Mouse (Mus musculus) midbrain, embryonic 11.5 days (tissue): ENCODE measurements around the gene Olfr1046. TPM values are rescaled to one million over a fixed set of nuclear protein-coding genes. Genes with fewer than 3 reads are reported as not detected.
A peak's percentile ranks its signal among the peaks of the same experiment; 100 is the strongest.
"Not testable (repeated sequence)": the region's sequence is repeated elsewhere in the genome, so short reads cannot be mapped to it uniquely, and the experiment has no call there.

ENCODE experiments used
- ATAC-seq: fragments of 200-750 bp; cut with Nextera tagmentation; 2 replicates; pipeline ENCODE4 v1.8.0; 2017; ENCODE audit warnings: moderate TSS enrichment, moderate library complexity; ENCODE audit not compliant: low FRiP score
- DNase-seq: peaks from one replicate; pipeline ENCODE4 v3.0.0; 2015; ENCODE audit warnings: low spot score; ENCODE audit errors: missing footprints
- H3K27ac ChIP-seq: fragments of 300-500 bp; sonication (generic); 2 replicates; pipeline ENCODE4 v1.5.1; 2014; ENCODE audit warnings: low read depth, low read length
- H3K27me3 ChIP-seq: fragments of 300-500 bp; sonication (generic); 2 replicates; pipeline ENCODE4 v1.6.1; 2014; ENCODE audit warnings: mild to moderate bottlenecking, low read length, moderate library complexity, mixed read lengths; ENCODE audit not compliant: control insufficient read depth, insufficient read depth
- H3K36me3 ChIP-seq: fragments of 300-500 bp; sonication (generic); 2 replicates; pipeline ENCODE4 v1.6.1; 2014; ENCODE audit warnings: mild to moderate bottlenecking, low read length, moderate library complexity, mixed read lengths; ENCODE audit not compliant: control insufficient read depth, insufficient read depth
- H3K4me1 ChIP-seq: fragments of 300-500 bp; sonication (generic); 2 replicates; pipeline ENCODE4 v1.6.1; 2014; ENCODE audit warnings: low read length; ENCODE audit not compliant: control insufficient read depth, insufficient read depth
- H3K4me2 ChIP-seq: fragments of 300-500 bp; sonication (generic); 2 replicates; pipeline ENCODE4 v1.6.1; 2014; ENCODE audit warnings: mild to moderate bottlenecking, moderate library complexity
- H3K4me3 ChIP-seq: fragments of 300-500 bp; sonication (generic); 2 replicates; pipeline ENCODE4 v1.5.1; 2014; ENCODE audit warnings: low read depth, low read length
- H3K9ac ChIP-seq: fragments of 300-500 bp; sonication (generic); 2 replicates; pipeline ENCODE4 v1.6.1; 2014; ENCODE audit warnings: low read length
- H3K9me3 ChIP-seq: fragments of 300-500 bp; sonication (generic); 2 replicates; pipeline ENCODE4 v1.6.1; 2016; ENCODE audit warnings: low read length; ENCODE audit not compliant: control insufficient read depth
- WGBS: fragments of 180-500 bp; shearing (Covaris S2); extraction: QIAGEN DNeasy Blood & Tissue Kit; methylation state at CpG from one replicate; pipeline ENCODE4 v1.1.7; 2014; 5-methylcytosine and 5-hydroxymethylcytosine counted together
- polyA plus RNA-seq: library from polyadenylated mRNA; unstranded; fragments of >200 nt; fragmentation: Nextera tagmentation; extraction: Ambion mirVana; gene quantifications from 2 replicates; pipeline ENCODE4 v1.2.1, GENCODE M21; 2014

Olfr1046 gene
- not detected in 2 replicates for polyA plus RNA-seq

DNA sequence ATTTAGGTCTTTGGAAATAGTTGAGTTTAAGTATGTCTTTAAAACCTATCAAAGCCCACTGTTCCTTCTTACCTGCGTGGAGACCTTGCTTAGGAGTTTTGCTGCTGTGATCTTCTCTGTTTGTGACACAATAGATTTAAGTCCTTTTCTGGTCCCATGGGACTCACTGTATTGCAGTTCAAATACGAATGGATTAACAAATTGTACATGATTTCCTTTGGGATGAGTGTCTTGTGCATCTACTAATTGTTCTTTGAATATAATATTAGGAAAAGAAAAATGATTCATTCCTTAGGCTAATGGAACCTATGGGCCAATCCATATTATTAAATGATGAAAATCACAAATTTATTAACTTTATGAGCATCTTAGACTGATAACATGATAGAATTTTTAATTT, at the start of gene Olfr1046:
TSS of gene Olfr1046 (minus strand) at position 101 of the 400 bp plus-strand sequence.
- no peak within 1 kb of the TSS for H3K4me2 ChIP-seq
- H3K4me1 ChIP-seq = no peaks in the 10 kb centered on the region
- no peak within 1 kb of the TSS for H3K4me3 ChIP-seq
- no peaks in the 10 kb centered on the region for H3K9me3 ChIP-seq
- H3K36me3 ChIP-seq = no peaks in the 10 kb centered on the region
- H3K27ac ChIP-seq = no peak within 1 kb of the TSS
- WGBS = 76% methylated on average over 2 of the region's 2 CpGs
- DNase-seq (no peak), ATAC-seq (no peak)
- no peaks in the 10 kb centered on the region for H3K27me3 ChIP-seq
- no peak within 1 kb of the TSS for H3K9ac ChIP-seq

DNA sequence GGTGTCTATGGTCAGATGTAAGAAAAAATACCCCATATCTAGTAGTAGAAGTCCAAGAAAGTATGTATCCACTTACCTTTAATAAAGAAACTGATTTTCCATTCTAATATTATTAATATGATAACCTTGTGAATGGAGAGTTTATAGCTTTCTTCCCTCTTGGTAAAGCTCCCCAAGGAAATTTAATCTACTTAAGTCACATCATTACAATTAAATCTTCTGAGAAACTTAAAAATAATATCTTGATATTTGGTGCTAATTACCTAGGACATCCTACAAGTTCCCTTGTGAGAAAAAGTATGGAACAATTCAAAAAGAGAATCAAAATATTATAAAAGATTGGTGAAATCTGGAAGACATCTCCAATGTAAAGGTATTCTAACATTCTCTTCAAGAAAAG, 39.1 kb upstream of the Olfr1046 start, which contains the start of gene Olfr1049:
TSS of gene Olfr1049 (minus strand) at position 101 of the 400 bp plus-strand sequence.
- not testable (repeated sequence) for H3K4me3 ChIP-seq, H3K4me2 ChIP-seq, H3K9me3 ChIP-seq, H3K27ac ChIP-seq, ATAC-seq, H3K27me3 ChIP-seq, H3K36me3 ChIP-seq, H3K4me1 ChIP-seq, H3K9ac ChIP-seq
- peak; percentile 33 for DNase-seq

DNA sequence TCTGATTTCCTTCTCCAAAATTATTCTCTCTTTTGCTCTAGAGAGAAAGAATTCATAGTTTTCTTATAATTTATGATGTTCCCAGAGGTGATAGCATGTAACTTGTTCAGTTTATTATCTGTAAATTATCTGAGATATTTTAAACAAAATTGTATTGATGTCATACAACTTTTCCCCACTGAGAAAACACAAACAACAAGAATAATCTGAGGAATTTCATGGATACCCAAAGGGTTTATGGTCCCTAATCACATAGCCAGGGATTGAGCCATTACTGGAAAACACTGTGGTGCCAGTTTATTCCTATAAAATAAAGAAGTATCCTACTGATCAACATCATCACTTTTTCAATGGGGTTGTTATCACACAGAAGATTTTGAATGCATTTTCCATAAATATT, 21.1 kb upstream of the Olfr1046 start, which contains the start of gene Olfr1048:
TSS of gene Olfr1048 (minus strand) at position 101 of the 400 bp plus-strand sequence.
- Histone ChIP-seq H3K9ac (no peak within 1 kb of the TSS), H3K4me2 (no peak within 1 kb of the TSS), H3K9me3 (no peaks in the 10 kb centered on the region), H3K4me1 (no peaks in the 10 kb centered on the region), H3K36me3 (no peaks in the 10 kb centered on the region), H3K27me3 (no peaks in the 10 kb centered on the region), H3K27ac (no peak within 1 kb of the TSS), H3K4me3 (no peak within 1 kb of the TSS)
- DNase-seq (no peak), ATAC-seq (no peak)

DNA sequence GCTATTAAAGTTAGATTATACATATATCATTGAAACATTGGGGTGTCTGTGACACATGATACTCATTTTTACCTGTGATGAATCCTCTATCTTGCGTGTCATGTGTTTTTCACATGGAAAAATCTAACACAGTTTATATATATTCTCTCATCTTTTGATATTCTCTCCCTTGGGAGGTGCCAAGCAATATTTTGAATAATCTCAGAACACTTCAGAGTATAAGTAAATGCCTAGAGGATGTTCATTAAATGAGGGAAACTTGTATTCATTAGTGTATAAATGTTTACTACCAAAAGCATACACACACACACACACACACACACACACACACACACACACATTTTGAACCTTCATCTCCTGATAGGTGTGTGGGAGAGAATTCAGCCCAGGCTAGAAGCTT, 12.2 kb upstream of the Olfr1046 start, which contains the start of gene Olfr1047:
TSS of gene Olfr1047 (minus strand) at position 101 of the 400 bp plus-strand sequence.
- no peaks in the 10 kb centered on the region for H3K4me1 ChIP-seq
- 95% methylated on average over 1 of the region's 1 CpGs for WGBS
- H3K36me3 ChIP-seq = no peaks in the 10 kb centered on the region
- H3K27ac ChIP-seq = no peak within 1 kb of the TSS
- no peak within 1 kb of the TSS for H3K9ac ChIP-seq
- no peak within 1 kb of the TSS for H3K4me2 ChIP-seq
- no peaks in the 10 kb centered on the region for H3K27me3 ChIP-seq
- DNase-seq (no peak), ATAC-seq (no peak)
- no peaks in the 10 kb centered on the region for H3K9me3 ChIP-seq
- no peak within 1 kb of the TSS for H3K4me3 ChIP-seq

DNA sequence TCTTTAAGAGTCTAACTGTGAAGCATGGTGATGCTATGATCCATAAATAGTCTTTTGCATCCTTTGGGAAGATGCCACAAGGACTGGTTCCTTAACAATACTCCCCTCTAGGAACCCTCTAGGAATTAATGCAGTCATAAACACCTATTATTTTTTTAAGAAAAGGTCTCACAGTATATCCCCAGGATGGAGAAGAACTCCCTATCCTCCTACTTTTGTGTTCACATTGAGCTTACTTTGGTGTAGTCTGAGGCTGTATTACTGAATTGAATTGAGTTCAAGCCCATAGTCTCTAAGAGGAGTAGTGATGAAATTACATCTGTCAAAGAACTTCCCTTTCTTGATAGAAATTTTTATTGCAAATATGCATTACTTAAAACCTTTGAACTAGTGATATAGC, 16.2 kb downstream of the Olfr1046 start, which contains the start of gene Olfr1045:
TSS of gene Olfr1045 (minus strand) at position 101 of the 400 bp plus-strand sequence.
- no peak for ATAC-seq
- no peak within 1 kb of the TSS for H3K27ac ChIP-seq

DNA sequence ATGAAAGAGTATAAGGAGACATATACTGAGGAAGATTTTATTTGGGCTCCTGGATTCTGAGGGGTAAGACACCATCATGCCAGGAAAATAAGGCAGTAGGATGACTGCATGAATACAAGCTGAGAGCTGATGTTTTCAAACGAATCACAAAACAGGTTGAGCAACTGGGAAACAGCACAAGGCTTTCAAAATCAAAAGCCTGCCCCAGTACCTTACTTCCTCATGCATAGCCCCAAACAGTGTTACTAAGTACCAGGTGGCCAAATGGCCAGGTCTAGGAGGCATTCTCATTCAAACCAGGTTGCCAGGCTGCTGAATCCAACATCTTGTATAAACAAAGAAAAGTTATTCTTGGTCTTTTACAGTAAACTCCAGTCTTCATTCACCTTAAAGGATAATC, 23.3 kb downstream of the Olfr1046 start:
- WGBS = 45% methylated on average over 1 of the region's 1 CpGs
- Histone ChIP-seq H3K4me2 (no peak overlapping the region), H3K4me1 (no peaks in the 10 kb centered on the region), H3K27ac (no peak overlapping the region), H3K36me3 (no peaks in the 10 kb centered on the region), H3K27me3 (no peaks in the 10 kb centered on the region), H3K9me3 (no peaks in the 10 kb centered on the region), H3K9ac (no peak overlapping the region), H3K4me3 (no peak overlapping the region)
- no peak for DNase-seq
- ATAC-seq = no peak

More for the DNA sequence above, 16.2 kb downstream of the Olfr1046 start, which contains the start of gene Olfr1045:
- Histone ChIP-seq H3K9me3 (no peaks in the 10 kb centered on the region), H3K9ac (no peak within 1 kb of the TSS), H3K36me3 (no peaks in the 10 kb centered on the region), H3K27me3 (no peaks in the 10 kb centered on the region), H3K4me3 (no peak within 1 kb of the TSS), H3K4me2 (no peak within 1 kb of the TSS), H3K4me1 (no peaks in the 10 kb centered on the region)
- DNase-seq = no peak

DNA sequence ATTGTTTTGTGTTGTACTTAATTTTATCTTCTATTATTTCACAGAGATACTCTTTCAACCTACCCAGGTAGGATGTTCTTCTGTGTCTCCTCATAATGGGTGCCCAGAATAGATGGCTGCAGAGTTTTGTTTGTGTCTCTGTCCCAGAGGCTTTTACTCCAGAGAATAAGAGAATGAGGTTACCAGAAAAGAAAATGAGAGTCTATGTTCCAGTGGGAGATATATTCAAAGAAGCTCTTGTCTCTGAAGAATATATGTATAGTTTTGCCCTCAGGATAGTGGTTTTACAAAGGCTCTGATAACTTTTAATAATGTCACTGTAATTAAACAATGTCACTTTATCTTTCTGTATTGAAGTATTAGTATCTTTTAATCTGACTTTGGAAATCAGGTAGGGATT, 33.5 kb downstream of the Olfr1046 start, which contains the start of gene Olfr52:
TSS of gene Olfr52 (minus strand) at position 101 of the 400 bp plus-strand sequence.
- DNase-seq (no peak), ATAC-seq (no peak)
- H3K9ac ChIP-seq = no peak within 1 kb of the TSS

DNA sequence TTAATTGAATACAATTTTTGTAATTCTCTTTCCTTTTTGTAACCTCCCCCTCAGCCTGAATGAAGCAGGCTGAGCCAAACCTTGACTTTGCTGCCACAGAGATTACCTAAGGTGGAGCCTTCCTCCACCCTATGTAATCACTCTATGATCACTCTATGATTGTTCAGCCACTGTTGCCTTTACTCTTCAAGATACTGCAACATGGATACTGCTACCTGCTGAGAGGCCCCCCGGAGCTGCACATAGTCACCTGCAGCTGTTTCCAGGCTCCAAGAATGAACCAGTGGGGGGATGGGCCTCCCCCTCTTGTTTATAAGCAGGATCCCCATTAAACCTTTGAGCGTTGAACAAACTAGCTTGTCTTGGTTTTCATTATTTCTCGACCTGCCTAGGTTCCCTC, 39.2 kb downstream of the Olfr1046 start:
- no peaks in the 10 kb centered on the region for H3K36me3 ChIP-seq
- no peaks in the 10 kb centered on the region for H3K27me3 ChIP-seq
- no peak overlapping the region for H3K27ac ChIP-seq
- WGBS = 83% methylated on average over 3 of the region's 3 CpGs
- DNase-seq = no peak
- no peaks in the 10 kb centered on the region for H3K4me1 ChIP-seq
- no peak overlapping the region for H3K4me3 ChIP-seq
- no peaks in the 10 kb centered on the region for H3K9me3 ChIP-seq
- no peak overlapping the region for H3K4me2 ChIP-seq
- no peak for ATAC-seq
- H3K9ac ChIP-seq = no peak overlapping the region

More for the DNA sequence above, 33.5 kb downstream of the Olfr1046 start, which contains the start of gene Olfr52:
- Histone ChIP-seq H3K4me3 (no peak within 1 kb of the TSS), H3K4me1 (no peaks in the 10 kb centered on the region), H3K36me3 (no peaks in the 10 kb centered on the region), H3K27me3 (no peaks in the 10 kb centered on the region), H3K9me3 (no peaks in the 10 kb centered on the region), H3K4me2 (no peak within 1 kb of the TSS), H3K27ac (no peak within 1 kb of the TSS)

DNA sequence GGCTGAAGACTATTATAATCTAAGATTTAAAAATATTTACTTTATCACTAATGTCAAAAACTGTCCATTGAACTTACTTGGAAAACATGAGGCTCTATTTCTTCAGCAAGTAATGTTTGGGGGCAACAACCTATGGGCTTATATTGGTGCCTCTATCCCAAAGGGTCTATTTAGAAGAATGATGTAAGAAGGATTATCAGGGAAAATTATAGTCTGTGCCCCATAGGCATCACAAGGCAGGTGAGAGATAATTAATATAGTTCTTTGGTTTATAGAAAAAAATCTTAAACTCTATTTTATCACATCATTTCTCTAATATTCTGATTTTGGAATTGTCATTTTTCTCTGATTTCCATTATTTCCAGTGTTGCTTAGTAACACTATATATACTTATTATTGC, 41.4 kb downstream of the Olfr1046 start, which contains the start of gene Olfr1044:
TSS of gene Olfr1044 (minus strand) at position 101 of the 400 bp plus-strand sequence.
- no peak for ATAC-seq
- H3K4me3 ChIP-seq = no peak within 1 kb of the TSS
- H3K36me3 ChIP-seq = no peaks in the 10 kb centered on the region
- H3K9me3 ChIP-seq = no peaks in the 10 kb centered on the region
- no peaks in the 10 kb centered on the region for H3K27me3 ChIP-seq
- H3K4me1 ChIP-seq = no peaks in the 10 kb centered on the region
- DNase-seq = no peak
- H3K27ac ChIP-seq = no peak within 1 kb of the TSS
- H3K4me2 ChIP-seq = no peak within 1 kb of the TSS
- H3K9ac ChIP-seq = no peak within 1 kb of the TSS
